Mouse (Mus musculus) small intestine, adult 2 months (tissue): Measurements from ENCODE around the gene Tulp2.

Experiments
- CTCF ChIP-seq: fragments of 200-500 bp; IDR thresholded peaks from 2 replicates; pipeline ENCODE4 v1.5.1; 2012; ENCODE audit warnings: low read depth, mild to moderate bottlenecking, control low read depth, inconsistent platforms, low read length, moderate library complexity, mixed read lengths; ENCODE audit not compliant: insufficient replicate concordance, insufficient read length; ENCODE audit errors: extremely low read depth
- POLR2A ChIP-seq: fragments of 200-500 bp; IDR thresholded peaks from 2 replicates; pipeline ENCODE4 v1.6.1; 2012; ENCODE audit warnings: low read depth, mild to moderate bottlenecking, control low read depth, inconsistent platforms, low read length, moderate library complexity

DNA sequence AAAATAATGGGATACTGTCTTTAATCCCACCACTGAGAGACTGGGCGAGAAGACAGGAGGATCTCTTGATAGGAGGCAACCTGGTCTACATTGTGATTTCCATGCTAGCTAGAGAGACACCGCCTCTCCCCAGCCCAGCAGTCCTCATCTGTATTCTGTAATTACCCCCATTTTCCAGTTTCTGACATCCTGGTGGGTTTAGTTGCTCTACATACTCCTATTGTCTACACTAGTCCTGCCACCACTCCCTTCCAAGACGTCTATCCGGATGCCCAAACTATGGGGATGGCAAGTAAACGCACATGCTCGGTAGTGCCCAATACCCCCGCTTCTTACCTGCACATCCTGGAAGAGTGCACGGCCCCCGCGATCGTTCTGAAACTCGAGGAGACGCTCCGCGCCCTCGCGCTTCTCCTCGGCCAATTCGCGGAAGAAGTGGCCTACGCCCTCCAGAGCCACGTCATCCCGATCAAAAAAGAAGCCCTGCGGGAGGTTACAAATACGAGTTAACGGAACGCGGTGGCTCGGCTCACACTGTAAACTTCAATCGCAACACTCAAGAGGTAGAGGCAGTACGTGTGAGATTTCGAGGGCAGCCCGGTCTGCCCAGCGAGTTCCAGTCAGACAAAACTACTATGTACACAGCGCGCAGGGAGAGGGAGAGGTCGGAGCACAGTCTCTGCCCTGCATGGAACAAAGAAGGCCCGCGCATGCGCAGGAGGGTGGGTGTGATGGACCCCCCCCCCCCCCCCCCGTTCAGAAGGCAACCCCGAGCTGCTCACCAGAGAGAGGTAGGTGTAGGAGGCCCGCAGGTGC is 22.7 kb upstream of the Tulp2 start:
- TF ChIP-seq CTCF (no peak), POLR2A (no peak)
